ENCODE assay signal across 16 mouse cellular contexts in genomic region chr6:94107401-94108107, GRCm38 (mm10).
DNase-seq lines count a peak whose midpoint lies in the region; ATAC-seq lines count a peak whose summit lies in the region.
"Had no signal": no experiment of that assay in that cellular context is flagged by ENCODE, and none has a peak within 500 bp of the region (broad histone marks: within the 10 kb centered on the region; RNA-seq: fewer than 3 reads in every experiment).

No protein-coding gene starts in this region.

- DNase-seq in skeletal muscle tissue, adult 2 months (ENCODE audit: low read depth, low spot score) = peak; percentile 4
- no peak for DNase-seq in frontal cortex, adult 2 months (ENCODE audit: extremely low spot score in 1 of 2, low spot score in 1 of 2)
- no peak for DNase-seq in right cerebral cortex, postnatal 4 days
- DNase-seq: cerebellum, adult 9-11 months; gastrocnemius, postnatal 10 days; right cerebral cortex, postnatal 25 days had no signal

- peaks cover 27% of the 10 kb centered on the region for H3K4me1 ChIP-seq in intestine, embryonic 16.5 days (ENCODE audit: control insufficient read depth, insufficient read depth, low read length)
- H3K4me1 ChIP-seq in intestine, embryonic 15.5 days (replicated peaks) = peaks cover 9% of the 10 kb centered on the region; the same call in 1 of the 2 replicates
- H3K4me1 ChIP-seq in neural tube, embryonic 13.5 days (replicated peaks) = peaks cover 15% of the 10 kb centered on the region
- H3K4me1 ChIP-seq in neural tube, embryonic 15.5 days = peaks cover 14% of the 10 kb centered on the region
- peaks cover 35% of the 10 kb centered on the region for H3K4me1 ChIP-seq in limb, embryonic 13.5 days

- no peak overlapping the region for H3K27ac ChIP-seq in intestine, embryonic 16.5 days (ENCODE audit: low read length)
- H3K27ac ChIP-seq in intestine, embryonic 15.5 days = no peak overlapping the region
- H3K27ac ChIP-seq in neural tube, embryonic 13.5 days (replicated peaks) = 0 out of 2 replicates have a peak overlapping the region, but pooled peaks have one; percentile 20
- H3K27ac ChIP-seq in neural tube, embryonic 15.5 days (replicated peaks) = no peak overlapping the region
- no peak overlapping the region for H3K27ac ChIP-seq in limb, embryonic 13.5 days
- H3K27ac ChIP-seq: heart, embryonic 13.5 days; hindbrain, embryonic 10.5 days; liver, embryonic 15.5 days had no signal

- H3K4me2 ChIP-seq in intestine, embryonic 16.5 days (ENCODE audit: low read depth, low read length) = no peak overlapping the region
- no peak overlapping the region for H3K4me2 ChIP-seq in intestine, embryonic 15.5 days (replicated peaks)
- no peak overlapping the region for H3K4me2 ChIP-seq in neural tube, embryonic 13.5 days
- H3K4me2 ChIP-seq in neural tube, embryonic 15.5 days = no peak overlapping the region
- peak overlapping the region; percentile 12; the same call in 1 of the 2 replicates for H3K4me2 ChIP-seq in limb, embryonic 13.5 days (replicated peaks)
- H3K4me2 ChIP-seq: heart, embryonic 13.5 days; liver, embryonic 15.5 days; midbrain, embryonic 11.5 days had no signal

- WGBS in intestine, embryonic 16.5 days = 32% methylated on average over 11 of the region's 11 CpGs
- WGBS in intestine, embryonic 15.5 days = 37% methylated on average over 11 of the region's 11 CpGs
- 59% methylated on average over 11 of the region's 11 CpGs for WGBS in neural tube, embryonic 13.5 days
- 52% methylated on average over 11 of the region's 11 CpGs for WGBS in neural tube, embryonic 15.5 days
- 23% methylated on average over 11 of the region's 11 CpGs for whole genome bisulfite sequencing in limb, embryonic 13.5 days

- no peaks in the 10 kb centered on the region for H3K27me3 ChIP-seq in intestine, embryonic 16.5 days (replicated peaks; ENCODE audit: control insufficient read depth, insufficient read depth, low read length)
- H3K27me3 ChIP-seq in intestine, embryonic 15.5 days (replicated peaks) = no peaks in the 10 kb centered on the region
- H3K27me3 ChIP-seq in neural tube, embryonic 13.5 days = no peaks in the 10 kb centered on the region
- no peaks in the 10 kb centered on the region for H3K27me3 ChIP-seq in neural tube, embryonic 15.5 days (replicated peaks)
- no peaks in the 10 kb centered on the region for H3K27me3 ChIP-seq in limb, embryonic 13.5 days
- H3K27me3 ChIP-seq: heart, embryonic 13.5 days; liver, embryonic 15.5 days had no signal

- no peak overlapping the region for H3K4me3 ChIP-seq in intestine, embryonic 16.5 days (ENCODE audit: low read length)
- no peak overlapping the region for H3K4me3 ChIP-seq in intestine, embryonic 15.5 days (replicated peaks)
- no peak overlapping the region for H3K4me3 ChIP-seq in neural tube, embryonic 13.5 days
- H3K4me3 ChIP-seq in neural tube, embryonic 15.5 days (replicated peaks) = no peak overlapping the region
- no peak overlapping the region for H3K4me3 ChIP-seq in limb, embryonic 13.5 days
- H3K4me3 ChIP-seq: heart, embryonic 13.5 days; hindbrain, embryonic 10.5 days; liver, embryonic 15.5 days had no signal

- H3K9ac ChIP-seq in intestine, embryonic 16.5 days (ENCODE audit: low read depth, low read length) = no peak overlapping the region
- H3K9ac ChIP-seq in intestine, embryonic 15.5 days = no peak overlapping the region
- H3K9ac ChIP-seq in neural tube, embryonic 13.5 days = no peak overlapping the region
- H3K9ac ChIP-seq in neural tube, embryonic 15.5 days (replicated peaks) = no peak overlapping the region
- H3K9ac ChIP-seq in limb, embryonic 13.5 days = no peak overlapping the region
- H3K9ac ChIP-seq: heart, embryonic 13.5 days; liver, embryonic 15.5 days had no signal

- no peaks in the 10 kb centered on the region for H3K9me3 ChIP-seq in intestine, embryonic 16.5 days (ENCODE audit: control insufficient read depth, low read length)
- H3K9me3 ChIP-seq in intestine, embryonic 15.5 days = no peaks in the 10 kb centered on the region
- no peaks in the 10 kb centered on the region for H3K9me3 ChIP-seq in neural tube, embryonic 13.5 days
- no peaks in the 10 kb centered on the region for H3K9me3 ChIP-seq in neural tube, embryonic 15.5 days (replicated peaks)
- no peaks in the 10 kb centered on the region for H3K9me3 ChIP-seq in limb, embryonic 13.5 days
- H3K9me3 ChIP-seq: heart, embryonic 13.5 days; hindbrain, embryonic 10.5 days; liver, embryonic 15.5 days had no signal

- peak; percentile 14; the same call in 1 of the 2 replicates for ATAC-seq in intestine, embryonic 16.5 days
- no peak for ATAC-seq in intestine, embryonic 15.5 days
- no peak for ATAC-seq in neural tube, embryonic 13.5 days (ENCODE audit: low read depth)
- ATAC-seq in neural tube, embryonic 15.5 days (ENCODE audit: low FRiP score) = no peak
- ATAC-seq in limb, embryonic 13.5 days (ENCODE audit: low FRiP score, low read depth) = peak; percentile 83
- ATAC-seq: intestine, postnatal 0 days had no signal

- H3K36me3 ChIP-seq in intestine, embryonic 16.5 days (ENCODE audit: control insufficient read depth, insufficient read depth, low read length) = no peaks in the 10 kb centered on the region
- H3K36me3 ChIP-seq in intestine, embryonic 15.5 days = no peaks in the 10 kb centered on the region
- no peaks in the 10 kb centered on the region for H3K36me3 ChIP-seq in neural tube, embryonic 13.5 days
- no peaks in the 10 kb centered on the region for H3K36me3 ChIP-seq in neural tube, embryonic 15.5 days
- no peaks in the 10 kb centered on the region for H3K36me3 ChIP-seq in limb, embryonic 13.5 days
- H3K36me3 ChIP-seq: heart, embryonic 13.5 days; hindbrain, embryonic 10.5 days; liver, embryonic 15.5 days had no signal

Comparison
In these comparisons a context has a peak if more than half of its experiments do, and no peak if none do; other contexts are left out.
1. ATAC-seq: peak in intestine, embryonic 16.5 days (single experiment) and limb, embryonic 13.5 days (single experiment); none in intestine, embryonic 15.5 days (single experiment), neural tube, embryonic 13.5 days (single experiment) and neural tube, embryonic 15.5 days (single experiment).